Mouse (Mus musculus) E14TG2a.4 (cell line): ENCODE data around the gene Anapc5.

Experiments
- CTCF ChIP-seq: conservative IDR thresholded peaks from 2 replicates; pipeline ENCODE4 v1.5.1; 2014; ENCODE audit warnings: low read length
- NANOG ChIP-seq: IDR thresholded peaks from 2 replicates; pipeline ENCODE4 v1.6.1; 2014; ENCODE audit warnings: borderline replicate concordance, low read length, mixed read lengths

DNA sequence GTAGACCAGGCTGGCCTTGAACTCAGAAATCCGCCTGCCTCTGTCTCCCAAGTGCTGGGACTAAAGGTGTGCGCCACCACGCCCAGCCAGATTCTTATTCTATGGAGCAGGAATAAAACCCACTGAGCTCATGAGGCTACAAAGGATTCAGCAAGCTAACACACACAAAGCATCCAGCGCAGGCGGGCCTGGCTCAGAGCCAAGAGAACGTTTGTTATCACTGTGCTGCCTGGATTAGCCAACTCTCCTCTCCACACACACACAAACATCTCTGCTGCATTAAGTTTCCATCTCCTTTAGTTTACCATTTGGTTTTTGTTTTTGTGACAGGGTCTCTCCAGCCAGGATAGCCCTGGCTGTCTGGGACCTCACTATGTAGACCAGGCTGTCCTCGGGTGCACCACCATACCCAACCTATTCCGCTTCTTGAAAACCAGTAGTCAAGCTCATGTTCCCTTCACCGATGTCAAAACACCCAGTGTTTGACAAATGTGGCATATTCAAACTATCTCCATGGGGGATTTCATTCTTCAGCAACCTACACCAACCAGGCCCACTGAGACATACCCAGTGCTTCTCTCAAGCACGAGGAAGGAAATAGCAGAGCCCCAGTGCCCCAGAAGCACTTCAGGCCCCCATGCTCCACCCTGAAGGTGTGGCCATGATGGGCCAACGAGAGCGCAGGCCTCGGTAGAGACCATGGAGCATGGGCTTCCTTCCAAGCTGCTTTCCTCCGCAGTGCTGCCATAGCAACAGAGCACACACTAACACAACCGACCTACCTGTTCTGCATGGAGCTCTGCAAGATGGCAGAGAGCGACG, 22.4 kb downstream of the Anapc5 start:
- TF ChIP-seq CTCF (no peak), NANOG (no peak)
